Mouse (Mus musculus) spleen, adult 2 months (tissue): ENCODE data around the gene Txndc2.

Source experiments
- CTCF ChIP-seq: fragments of 200-500 bp; IDR thresholded peaks from 2 replicates; pipeline ENCODE4 v1.5.1; 2011; ENCODE audit warnings: mild to moderate bottlenecking, inconsistent platforms; ENCODE audit not compliant: insufficient read depth, insufficient read length, insufficient replicate concordance; ENCODE audit errors: extremely low read depth
- POLR2A ChIP-seq: fragments of 200-500 bp; IDR thresholded peaks from 2 replicates; pipeline ENCODE4 v1.6.1; 2011; ENCODE audit warnings: low read depth, low read length, inconsistent platforms

GRCm38 (mm10) chr17:65676536-65676935 lies 34.6 kb upstream of the Txndc2 start:
- TF ChIP-seq POLR2A (no peak), CTCF (no peak)
